Mouse (Mus musculus): ENCODE results near the gene Scgb2b21.
"Not testable (repeated sequence)": the region's sequence is repeated elsewhere in the genome, so short reads cannot be mapped to it uniquely, and the experiment has no call there.

Scgb2b21 gene

GRCm38 (mm10) chr7:33520358-33520757 lies at the start of gene Scgb2b21:
Scgb2b21 (minus strand) TSS chr7:33520458.
- DNase-seq (ENCODE audit: low spot score in 2 of 2), result no peak

GRCm38 (mm10) chr7:33543420-33543819 lies 23.2 kb upstream of the Scgb2b21 start:
- DNase-seq (ENCODE audit: low spot score in 2 of 2), result not testable (repeated sequence)
